20 mouse cellular contexts compared by ENCODE assay signal in the genomic region with DNA sequence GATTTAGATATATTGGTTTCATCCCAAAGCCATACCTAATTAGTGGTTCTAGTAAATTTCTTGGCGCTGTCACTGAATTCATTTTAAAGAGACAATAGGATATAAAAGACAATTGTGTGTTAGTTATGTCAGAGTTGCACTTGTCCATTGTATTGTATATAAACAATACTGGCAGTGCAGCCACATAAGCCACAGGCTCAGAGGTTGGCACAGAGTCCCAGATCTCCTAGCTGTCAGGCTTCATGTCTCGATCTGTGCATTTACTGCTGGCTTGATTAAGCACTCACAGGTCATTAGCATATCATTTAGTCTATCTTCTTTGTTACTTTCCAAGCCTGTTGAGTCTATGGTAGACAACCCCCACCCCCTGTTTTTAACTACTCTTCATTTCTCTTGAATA.
A peak's percentile ranks its signal among the peaks of the same experiment; 100 is the strongest.
DNase-seq lines count a peak whose midpoint lies in the region; ATAC-seq and TF ChIP-seq lines count a peak whose summit lies in the region.
"Had no signal": no experiment of that assay in that cellular context is flagged by ENCODE, and none has a peak within 500 bp of the region (broad histone marks: within the 10 kb centered on the region; RNA-seq: fewer than 3 reads in every experiment).

No protein-coding gene starts in this region.

- H3K27ac ChIP-seq in forebrain, embryonic 11.5 days (ENCODE audit: low read depth, low read length), result no peak overlapping the region
- no peak overlapping the region for H3K27ac ChIP-seq in forebrain, embryonic 10.5 days
- H3K27ac ChIP-seq in hindbrain, embryonic 13.5 days, result no peak overlapping the region
- no peak overlapping the region for H3K27ac ChIP-seq in neural tube, embryonic 14.5 days (ENCODE audit: low read depth, low read length)
- no peak overlapping the region for H3K27ac ChIP-seq in intestine, postnatal 0 days (ENCODE audit: low read depth, low read length)
- H3K27ac ChIP-seq: embryonic facial prominence, embryonic 13.5 days; limb, embryonic 12.5 days; liver, embryonic 13.5 days; stomach, embryonic 15.5 days had no signal

- WGBS in forebrain, embryonic 11.5 days, result 47% methylated on average over 2 of the region's 2 CpGs
- WGBS in forebrain, embryonic 10.5 days, result 46% methylated on average over 2 of the region's 2 CpGs
- 34% methylated on average over 2 of the region's 2 CpGs for WGBS in hindbrain, embryonic 13.5 days
- WGBS in neural tube, embryonic 14.5 days, result 35% methylated on average over 2 of the region's 2 CpGs
- WGBS in intestine, postnatal 0 days, result 89% methylated on average over 2 of the region's 2 CpGs

- H3K9me3 ChIP-seq in forebrain, embryonic 11.5 days (ENCODE audit: control insufficient read depth, low read length), result no peaks in the 10 kb centered on the region
- no peaks in the 10 kb centered on the region for H3K9me3 ChIP-seq in forebrain, embryonic 10.5 days
- H3K9me3 ChIP-seq in hindbrain, embryonic 13.5 days, result no peaks in the 10 kb centered on the region
- H3K9me3 ChIP-seq in neural tube, embryonic 14.5 days (ENCODE audit: control insufficient read depth, low read length), result no peaks in the 10 kb centered on the region
- H3K9me3 ChIP-seq in intestine, postnatal 0 days (ENCODE audit: control insufficient read depth), result no peaks in the 10 kb centered on the region
- H3K9me3 ChIP-seq: embryonic facial prominence, embryonic 13.5 days; limb, embryonic 12.5 days; liver, embryonic 13.5 days; stomach, embryonic 15.5 days had no signal

- H3K4me2 ChIP-seq in forebrain, embryonic 11.5 days (ENCODE audit: low read depth, low read length, severe bottlenecking), result no peak overlapping the region
- no peak overlapping the region for H3K4me2 ChIP-seq in hindbrain, embryonic 13.5 days
- no peak overlapping the region for H3K4me2 ChIP-seq in neural tube, embryonic 14.5 days (ENCODE audit: low read depth, low read length)
- H3K4me2 ChIP-seq in intestine, postnatal 0 days (replicated peaks; ENCODE audit: low read depth), result no peak overlapping the region
- H3K4me2 ChIP-seq: embryonic facial prominence, embryonic 13.5 days; limb, embryonic 12.5 days; liver, embryonic 13.5 days; lung, embryonic 14.5 days; stomach, embryonic 15.5 days had no signal

- H3K4me3 ChIP-seq in forebrain, embryonic 11.5 days (ENCODE audit: low read depth, low read length), result no peak overlapping the region
- H3K4me3 ChIP-seq in forebrain, embryonic 10.5 days, result no peak overlapping the region
- no peak overlapping the region for H3K4me3 ChIP-seq in hindbrain, embryonic 13.5 days
- no peak overlapping the region for H3K4me3 ChIP-seq in neural tube, embryonic 14.5 days (ENCODE audit: low read depth, low read length)
- H3K4me3 ChIP-seq in intestine, postnatal 0 days (ENCODE audit: low read depth, low read length), result no peak overlapping the region
- H3K4me3 ChIP-seq: embryonic facial prominence, embryonic 13.5 days; limb, embryonic 12.5 days; liver, embryonic 13.5 days; stomach, embryonic 15.5 days had no signal

- TF ChIP-seq POLR2A in brain, embryonic 14.5 days (IDR thresholded peaks at IDR 0.05; ENCODE audit: borderline replicate concordance, extremely low read depth, insufficient read depth, insufficient read length, poor library complexity, severe bottlenecking), result no peak

- no peak for TF ChIP-seq CTCF in brain, embryonic 14.5 days (IDR thresholded peaks at IDR 0.05; ENCODE audit: borderline replicate concordance, extremely low read depth, insufficient read depth, insufficient read length)
- TF ChIP-seq CTCF in intestine, postnatal 0 days (IDR thresholded peaks at IDR 0.05; ENCODE audit: low read depth), result no peak

- peak; percentile 72 for ATAC-seq in forebrain, embryonic 11.5 days (replicated peaks; ENCODE audit: low FRiP score)
- ATAC-seq in hindbrain, embryonic 13.5 days (ENCODE audit: low FRiP score), result peak; percentile 67; the same call in 1 of the 2 replicates
- ATAC-seq in neural tube, embryonic 14.5 days (ENCODE audit: low read depth), result peak; percentile 49; the same call in 1 of the 2 replicates
- no peak for ATAC-seq in activated CD4-positive, CD25-positive, alpha-beta regulatory T cell, adult 4 months
- no peak for ATAC-seq in intestine, postnatal 0 days

- H3K27me3 ChIP-seq in forebrain, embryonic 11.5 days (ENCODE audit: control insufficient read depth, insufficient read depth, low read length), result no peaks in the 10 kb centered on the region
- H3K27me3 ChIP-seq in forebrain, embryonic 10.5 days (ENCODE audit: poor library complexity, severe bottlenecking), result no peaks in the 10 kb centered on the region
- H3K27me3 ChIP-seq in hindbrain, embryonic 13.5 days, result no peaks in the 10 kb centered on the region
- H3K27me3 ChIP-seq in neural tube, embryonic 14.5 days (ENCODE audit: control insufficient read depth, insufficient read depth, low read length), result no peaks in the 10 kb centered on the region
- H3K27me3 ChIP-seq in intestine, postnatal 0 days (replicated peaks; ENCODE audit: control insufficient read depth, insufficient read depth, low read length), result no peaks in the 10 kb centered on the region
- H3K27me3 ChIP-seq: embryonic facial prominence, embryonic 13.5 days; limb, embryonic 12.5 days; liver, embryonic 13.5 days; stomach, embryonic 15.5 days had no signal

- DNase-seq in forebrain, embryonic 11.5 days (ENCODE audit: low spot score), result no peak
- no peak for DNase-seq in forebrain, embryonic 10.5 days (ENCODE audit: extremely low spot score, low spot score)
- peak; percentile 89 for DNase-seq in brain, embryonic 14.5 days (ENCODE audit: low read depth)
- no peak for DNase-seq in c-Kit-positive CD71-positive TER-119-positive erythroid progenitor cells, embryonic 14.5 days (ENCODE audit: low spot score)
- DNase-seq: adrenal gland, adult 8-10 months; cerebellum, adult 11 months; cerebellum, postnatal 10 days; gastrocnemius, postnatal 14 days; kidney, adult 11 months; liver, embryonic 13.5 days; lung, embryonic 14.5 days; lung, postnatal 36 days; thymus, adult 18-20 months had no signal

- H3K4me1 ChIP-seq in forebrain, embryonic 11.5 days (replicated peaks; ENCODE audit: control insufficient read depth, insufficient read depth, low read length), result peaks cover 7% of the 10 kb centered on the region; the same call in 1 of the 2 replicates
- peaks cover 34% of the 10 kb centered on the region for H3K4me1 ChIP-seq in forebrain, embryonic 10.5 days
- peaks cover 14% of the 10 kb centered on the region for H3K4me1 ChIP-seq in hindbrain, embryonic 13.5 days (replicated peaks)
- H3K4me1 ChIP-seq in neural tube, embryonic 14.5 days (ENCODE audit: control insufficient read depth, insufficient read depth, low read length), result no peaks in the 10 kb centered on the region
- no peaks in the 10 kb centered on the region for H3K4me1 ChIP-seq in intestine, postnatal 0 days (replicated peaks; ENCODE audit: control insufficient read depth, insufficient read depth, low read length)
- H3K4me1 ChIP-seq: liver, embryonic 13.5 days; stomach, embryonic 15.5 days had no signal

- no peaks in the 10 kb centered on the region for H3K36me3 ChIP-seq in forebrain, embryonic 11.5 days (ENCODE audit: control insufficient read depth, insufficient read depth, low read length)
- H3K36me3 ChIP-seq in forebrain, embryonic 10.5 days (replicated peaks), result no peaks in the 10 kb centered on the region
- no peaks in the 10 kb centered on the region for H3K36me3 ChIP-seq in hindbrain, embryonic 13.5 days
- no peaks in the 10 kb centered on the region for H3K36me3 ChIP-seq in neural tube, embryonic 14.5 days (ENCODE audit: control insufficient read depth, insufficient read depth, low read length)
- H3K36me3 ChIP-seq in intestine, postnatal 0 days (ENCODE audit: control insufficient read depth, insufficient read depth), result no peaks in the 10 kb centered on the region
- H3K36me3 ChIP-seq: embryonic facial prominence, embryonic 13.5 days; limb, embryonic 12.5 days; liver, embryonic 13.5 days; stomach, embryonic 15.5 days had no signal

- no peak overlapping the region for H3K9ac ChIP-seq in forebrain, embryonic 11.5 days (ENCODE audit: low read length)
- H3K9ac ChIP-seq in hindbrain, embryonic 13.5 days, result no peak overlapping the region
- H3K9ac ChIP-seq in neural tube, embryonic 14.5 days (replicated peaks; ENCODE audit: low read depth, low read length), result no peak overlapping the region
- H3K9ac ChIP-seq in intestine, postnatal 0 days (ENCODE audit: low read depth, low read length), result no peak overlapping the region
- H3K9ac ChIP-seq: embryonic facial prominence, embryonic 13.5 days; limb, embryonic 12.5 days; liver, embryonic 13.5 days; lung, embryonic 14.5 days; stomach, embryonic 15.5 days had no signal

Comparison
In these comparisons a context has a peak if more than half of its experiments do, and no peak if none do; other contexts are left out.
1. ATAC-seq: peak in forebrain, embryonic 11.5 days (single experiment), hindbrain, embryonic 13.5 days (single experiment) and neural tube, embryonic 14.5 days (single experiment); none in activated CD4-positive, CD25-positive, alpha-beta regulatory T cell, adult 4 months (single experiment) and intestine, postnatal 0 days (single experiment).